Comparison of ENCODE assay signal across 29 mouse cellular contexts in genomic region chr8:120312452-120312851, GRCm38 (mm10).
DNase-seq lines count a peak whose midpoint lies in the region; ATAC-seq and TF ChIP-seq lines count a peak whose summit lies in the region.
"Had no signal": no experiment of that assay in that cellular context is flagged by ENCODE, and none has a peak within 500 bp of the region (broad histone marks: within the 10 kb centered on the region; RNA-seq: fewer than 3 reads in every experiment).

No protein-coding gene starts in this region.

- TF ChIP-seq EP300 in liver, postnatal 0 days (IDR thresholded peaks at IDR 0.05; ENCODE audit: low read depth), result no peak

- no peak overlapping the region for H3K9ac ChIP-seq in midbrain, postnatal 0 days (replicated peaks; ENCODE audit: low read length, poor library complexity, severe bottlenecking)
- H3K9ac ChIP-seq in liver, postnatal 0 days (replicated peaks), result no peak overlapping the region
- H3K9ac ChIP-seq: hindbrain, embryonic 13.5 days; liver, embryonic 12.5 days had no signal

- WGBS in midbrain, embryonic 10.5 days, result 91% methylated on average over 4 of the region's 4 CpGs
- WGBS in midbrain, postnatal 0 days, result 84% methylated on average over 4 of the region's 4 CpGs
- WGBS in liver, postnatal 0 days (ENCODE audit: insufficient replicate concordance), result 42% methylated on average over 4 of the region's 4 CpGs

- H3K4me2 ChIP-seq in midbrain, postnatal 0 days (ENCODE audit: low read depth, low read length, poor library complexity, severe bottlenecking), result no peak overlapping the region
- no peak overlapping the region for H3K4me2 ChIP-seq in liver, postnatal 0 days (ENCODE audit: low read depth, low read length)
- H3K4me2 ChIP-seq: hindbrain, embryonic 13.5 days; liver, embryonic 12.5 days had no signal

- H3K27ac ChIP-seq in midbrain, embryonic 10.5 days (replicated peaks), result peak overlapping the region; percentile 84; the same call in 1 of the 2 replicates
- H3K27ac ChIP-seq in midbrain, postnatal 0 days (ENCODE audit: low read depth, low read length), result no peak overlapping the region
- no peak overlapping the region for H3K27ac ChIP-seq in liver, postnatal 0 days (ENCODE audit: low read depth)
- H3K27ac ChIP-seq: hindbrain, embryonic 13.5 days; liver, embryonic 12.5 days; macrophage had no signal

- TF ChIP-seq CTCF in midbrain, postnatal 0 days (IDR thresholded peaks at IDR 0.05), result no peak
- no peak for TF ChIP-seq CTCF in liver, postnatal 0 days (IDR thresholded peaks at IDR 0.05; ENCODE audit: low read depth)

- H3K27me3 ChIP-seq in midbrain, embryonic 10.5 days (ENCODE audit: low read depth, poor library complexity, severe bottlenecking), result peaks cover 80% of the 10 kb centered on the region
- no peaks in the 10 kb centered on the region; the same call in 1 of the 2 replicates for H3K27me3 ChIP-seq in midbrain, postnatal 0 days (ENCODE audit: insufficient read depth, low read length)
- H3K27me3 ChIP-seq in liver, postnatal 0 days (ENCODE audit: insufficient read depth, low read length), result peaks cover 5% of the 10 kb centered on the region; the same call in 1 of the 2 replicates

- H3K9me3 ChIP-seq in midbrain, embryonic 10.5 days (replicated peaks), result no peaks in the 10 kb centered on the region
- H3K9me3 ChIP-seq in midbrain, postnatal 0 days (ENCODE audit: low read length), result no peaks in the 10 kb centered on the region
- no peaks in the 10 kb centered on the region for H3K9me3 ChIP-seq in liver, postnatal 0 days (ENCODE audit: low read length)
- H3K9me3 ChIP-seq: hindbrain, embryonic 13.5 days; liver, embryonic 12.5 days had no signal

- H3K4me3 ChIP-seq in midbrain, embryonic 10.5 days, result no peak overlapping the region
- no peak overlapping the region for H3K4me3 ChIP-seq in midbrain, postnatal 0 days (ENCODE audit: low read depth, low read length)
- no peak overlapping the region for H3K4me3 ChIP-seq in liver, postnatal 0 days (ENCODE audit: low read depth, low read length)
- H3K4me3 ChIP-seq: erythroblast, embryonic 14.5 days; hindbrain, embryonic 13.5 days; liver, embryonic 12.5 days; myocyte had no signal

- no peak for ATAC-seq in midbrain, postnatal 0 days (ENCODE audit: low FRiP score)
- ATAC-seq in hematopoietic stem cell, adult 5-6 weeks (replicated peaks in 1 of 2; ENCODE audit: insufficient read depth in 1 of 2, low FRiP score in 2 of 2, low TSS enrichment in 1 of 2, low read depth in 1 of 2, poor library complexity in 2 of 2, severe bottlenecking in 2 of 2), result peak; percentile 27 to 30; a peak in 2 of 4 replicates
- ATAC-seq in neutrophil, adult 5-6 weeks (ENCODE audit: extremely low read depth, insufficient number of reproducible peaks, low FRiP score, poor library complexity, severe bottlenecking), result peak; percentile 4; the same call in 1 of the 2 replicates
- ATAC-seq in liver, postnatal 0 days, result no peak
- ATAC-seq: intestine, embryonic 16.5 days; liver, embryonic 12.5 days; lung, postnatal 0 days had no signal

- H3K4me1 ChIP-seq in midbrain, embryonic 10.5 days, result peaks cover 76% of the 10 kb centered on the region
- peaks cover 10% of the 10 kb centered on the region for H3K4me1 ChIP-seq in midbrain, postnatal 0 days (ENCODE audit: insufficient read depth, low read length)
- no peaks in the 10 kb centered on the region for H3K4me1 ChIP-seq in liver, postnatal 0 days (ENCODE audit: insufficient read depth)

- DNase-seq in midbrain, embryonic 10.5 days (ENCODE audit: low spot score), result no peak
- DNase-seq in midbrain, postnatal 0 days (ENCODE audit: low spot score), result no peak
- DNase-seq in MEL-GATA-1-ER (ENCODE audit: extremely low read depth, low read depth), result peak; percentile 71
- DNase-seq in left cerebral cortex, adult 11 months (ENCODE audit: low spot score), result no peak
- DNase-seq in adrenal gland, adult 2 months, result no peak
- no peak for DNase-seq in liver, postnatal 0 days
- DNase-seq: adrenal gland, postnatal 14 days; cerebellum, adult 11 months; cerebellum, adult 9-10 months; cerebellum, postnatal 36 days; embryo, embryonic 11 days; gastrocnemius, postnatal 10 days; heart, postnatal 36 days; kidney, adult 9 months; kidney, postnatal 10 days; layer of hippocampus, adult 9-11 months; lung, adult 18-20 months; midbrain, embryonic 14.5 days; right cerebral cortex, postnatal 25 days; thymus, postnatal 14 days had no signal

- no peaks in the 10 kb centered on the region for H3K36me3 ChIP-seq in midbrain, embryonic 10.5 days
- no peaks in the 10 kb centered on the region for H3K36me3 ChIP-seq in midbrain, postnatal 0 days (ENCODE audit: insufficient read depth, low read length)
- no peaks in the 10 kb centered on the region for H3K36me3 ChIP-seq in liver, postnatal 0 days (replicated peaks; ENCODE audit: insufficient read depth, low read length)
- H3K36me3 ChIP-seq: hindbrain, embryonic 13.5 days; liver, embryonic 12.5 days had no signal

Comparison
In these comparisons a context has a peak if more than half of its experiments do, and no peak if none do; other contexts are left out.
1. ATAC-seq: peak in hematopoietic stem cell, adult 5-6 weeks (2 of 2) and neutrophil, adult 5-6 weeks (single experiment); none in midbrain, postnatal 0 days (single experiment) and liver, postnatal 0 days (single experiment).